Mouse (Mus musculus): ENCODE data around the gene Atrnl1. TPM values are rescaled to one million over a fixed set of nuclear protein-coding genes. Genes with fewer than 3 reads are reported as not detected.

Atrnl1 gene
- polyA plus RNA-seq, 1 experiment from 2014 or later, result 8.9 TPM

GRCm38 (mm10) chr19:57924856-57925255, 314.0 kb downstream of the Atrnl1 start:
- 77% methylated on average over 8 of the region's 8 CpGs for WGBS
- no peak for ATAC-seq (ENCODE audit: low FRiP score, low TSS enrichment)

GRCm38 (mm10) chr19:57925681-57926080, 314.8 kb downstream of the Atrnl1 start:
- 77% methylated on average over 10 of the region's 10 CpGs for WGBS
- H3K27ac ChIP-seq (ENCODE audit: low read length), result no peak overlapping the region

More at GRCm38 (mm10) chr19:57924856-57925255, 314.0 kb downstream of the Atrnl1 start:
- H3K36me3 ChIP-seq (ENCODE audit: insufficient read depth, low read length), result peaks cover 2% of the 10 kb centered on the region; the same call in 1 of the 2 replicates
- no peak overlapping the region for H3K27ac ChIP-seq (ENCODE audit: low read length)
- peaks cover 6% of the 10 kb centered on the region for H3K9me3 ChIP-seq (ENCODE audit: low read length)
- no peaks in the 10 kb centered on the region for H3K27me3 ChIP-seq (ENCODE audit: insufficient read depth, low read length)
- H3K9ac ChIP-seq (replicated peaks; ENCODE audit: low read length), result no peak overlapping the region
- no peaks in the 10 kb centered on the region for H3K4me1 ChIP-seq (ENCODE audit: insufficient read depth, low read length)
- no peak overlapping the region for H3K4me2 ChIP-seq (replicated peaks; ENCODE audit: low read depth, low read length)
- H3K4me3 ChIP-seq (ENCODE audit: low read length), result no peak overlapping the region

DNA sequence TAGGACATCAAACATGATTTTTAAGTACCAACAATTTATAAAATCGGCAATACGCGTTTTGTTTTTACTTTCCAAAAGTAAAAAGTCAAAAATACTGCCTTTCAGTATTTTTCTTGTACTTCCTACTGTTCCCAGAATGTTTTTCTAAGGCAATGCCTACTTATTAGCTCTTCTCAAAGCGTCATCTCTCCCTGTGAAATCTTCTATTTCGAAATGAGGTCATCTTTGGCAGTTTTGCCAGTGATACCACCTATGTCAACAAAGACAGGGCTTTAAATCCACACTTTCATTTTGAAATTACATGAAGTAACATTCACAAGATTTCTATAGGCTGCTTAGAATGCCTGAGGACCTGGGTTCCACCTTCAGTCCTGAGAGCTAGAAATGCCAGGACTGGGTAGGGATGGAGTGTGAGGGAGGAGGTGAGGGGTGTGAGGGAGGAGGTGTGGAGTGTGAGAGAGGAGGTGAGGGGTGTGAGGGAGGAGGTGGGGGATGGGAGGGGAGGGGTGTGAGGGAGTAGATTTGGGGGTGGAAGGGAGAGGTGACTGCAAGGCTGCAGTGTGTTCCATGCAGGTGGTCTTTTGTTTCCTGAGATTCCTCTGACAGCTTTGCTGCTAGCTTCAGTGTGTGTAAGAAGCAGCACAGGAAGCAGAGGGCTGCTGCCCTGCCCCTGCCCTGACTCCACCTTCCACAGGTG, 315.5 kb downstream of the Atrnl1 start:
- H3K36me3 ChIP-seq (ENCODE audit: insufficient read depth, low read length), result no peaks in the 10 kb centered on the region
- WGBS, result 85% methylated on average over 5 of the region's 5 CpGs
- H3K27ac ChIP-seq (ENCODE audit: low read length), result no peak overlapping the region
- H3K9ac ChIP-seq (replicated peaks; ENCODE audit: low read length), result no peak overlapping the region
- no peak overlapping the region for H3K4me3 ChIP-seq (ENCODE audit: low read length)
- peak; percentile 96 for ATAC-seq (ENCODE audit: low FRiP score, low TSS enrichment)
- H3K9me3 ChIP-seq (ENCODE audit: low read length), result no peaks in the 10 kb centered on the region
- H3K4me2 ChIP-seq (replicated peaks; ENCODE audit: low read depth, low read length), result no peak overlapping the region
- H3K27me3 ChIP-seq (ENCODE audit: insufficient read depth, low read length), result no peaks in the 10 kb centered on the region
- H3K4me1 ChIP-seq (ENCODE audit: insufficient read depth, low read length), result no peaks in the 10 kb centered on the region

More at GRCm38 (mm10) chr19:57925681-57926080, 314.8 kb downstream of the Atrnl1 start:
- Histone ChIP-seq H3K4me2 (replicated peaks; ENCODE audit: low read depth, low read length) (no peak overlapping the region), H3K27me3 (ENCODE audit: insufficient read depth, low read length) (no peaks in the 10 kb centered on the region), H3K4me1 (ENCODE audit: insufficient read depth, low read length) (no peaks in the 10 kb centered on the region), H3K9me3 (ENCODE audit: low read length) (peaks cover 2% of the 10 kb centered on the region), H3K36me3 (ENCODE audit: insufficient read depth, low read length) (peaks cover 2% of the 10 kb centered on the region; the same call in 1 of the 2 replicates), H3K4me3 (ENCODE audit: low read length) (no peak overlapping the region), H3K9ac (replicated peaks; ENCODE audit: low read length) (no peak overlapping the region)
- ATAC-seq (ENCODE audit: low FRiP score, low TSS enrichment), result no peak

DNA sequence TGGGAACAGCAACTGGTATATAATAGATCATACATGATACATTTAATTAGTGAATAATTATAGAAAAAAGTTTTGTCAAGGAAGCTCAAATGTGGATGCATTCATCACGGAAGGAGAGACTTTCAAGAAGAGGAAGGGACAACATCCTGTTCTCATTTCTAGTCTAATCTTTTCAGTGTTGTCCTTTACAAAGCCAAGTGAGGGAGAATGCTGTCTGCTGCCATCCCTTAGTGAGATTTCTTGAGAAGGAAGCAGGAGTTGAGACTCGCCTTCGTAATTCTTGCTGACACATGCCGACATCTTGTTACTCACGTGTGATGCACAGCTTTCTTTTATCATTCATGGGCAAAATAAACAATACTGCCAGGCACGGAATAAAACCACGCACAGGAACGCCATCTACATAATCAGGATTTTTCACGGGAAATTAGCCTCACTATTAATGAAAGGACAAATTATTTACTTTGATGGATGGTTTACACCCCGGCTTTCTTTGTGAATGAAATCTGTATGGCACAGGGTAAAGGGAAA, 316.2 kb downstream of the Atrnl1 start:
- H3K4me2 ChIP-seq (replicated peaks; ENCODE audit: low read depth, low read length), result no peak overlapping the region

DNA sequence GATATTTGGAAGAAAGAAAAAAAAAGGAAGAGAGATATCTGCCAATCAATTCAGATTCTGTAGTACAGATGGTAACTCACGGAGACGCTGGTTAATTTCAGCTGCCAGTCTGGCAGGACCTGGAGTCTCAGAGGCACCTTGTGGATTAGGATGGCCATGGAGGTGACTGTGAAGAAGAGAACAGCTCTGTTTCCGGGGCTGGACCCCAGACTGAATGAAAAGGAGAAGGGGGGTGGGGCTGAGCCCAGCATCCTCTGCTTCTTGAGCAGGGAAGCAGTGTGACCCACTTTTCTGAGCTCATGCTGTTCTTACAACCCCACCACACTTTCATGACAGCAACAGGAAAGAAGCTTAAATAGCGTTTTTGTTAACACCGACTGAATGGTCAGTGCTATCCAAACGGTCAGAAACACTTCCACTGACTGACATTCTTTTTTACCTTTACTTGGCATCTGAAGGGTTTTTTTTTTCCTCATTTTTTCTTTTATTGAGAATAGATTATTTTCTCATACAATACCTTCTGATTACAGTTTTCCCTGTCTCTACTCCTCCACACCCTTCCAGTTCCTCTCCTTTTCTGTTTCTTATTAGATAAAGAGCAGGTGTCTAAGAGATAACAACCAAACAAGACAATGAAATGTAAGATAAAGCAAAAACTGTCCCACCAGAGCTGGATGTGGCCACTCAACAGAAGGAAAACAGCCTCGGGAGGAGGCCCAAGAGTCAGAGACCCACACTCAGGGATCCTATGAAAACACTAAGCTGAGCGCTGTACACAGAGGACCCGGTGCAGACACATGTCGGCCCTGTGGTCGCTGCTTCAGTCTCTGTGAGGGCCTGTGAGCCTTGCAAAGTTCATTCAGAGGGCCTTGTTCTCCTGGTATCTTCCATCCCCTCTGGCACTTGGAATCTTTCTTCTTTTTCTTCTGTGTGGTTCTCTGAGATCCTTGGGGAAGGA, 317.0 kb downstream of the Atrnl1 start:
- no peak for ATAC-seq (ENCODE audit: low FRiP score, low TSS enrichment)

More for the DNA sequence above, 316.2 kb downstream of the Atrnl1 start:
- Histone ChIP-seq H3K4me1 (ENCODE audit: insufficient read depth, low read length) (no peaks in the 10 kb centered on the region), H3K9me3 (ENCODE audit: low read length) (no peaks in the 10 kb centered on the region), H3K27me3 (ENCODE audit: insufficient read depth, low read length) (no peaks in the 10 kb centered on the region), H3K9ac (replicated peaks; ENCODE audit: low read length) (no peak overlapping the region), H3K36me3 (ENCODE audit: insufficient read depth, low read length) (no peaks in the 10 kb centered on the region), H3K4me3 (ENCODE audit: low read length) (no peak overlapping the region), H3K27ac (ENCODE audit: low read length) (no peak overlapping the region)
- ATAC-seq (ENCODE audit: low FRiP score, low TSS enrichment), result no peak
- WGBS, result 38% methylated on average over 10 of the region's 10 CpGs

GRCm38 (mm10) chr19:57931626-57932025, 320.8 kb downstream of the Atrnl1 start:
- H3K27ac ChIP-seq (ENCODE audit: low read length), result no peak overlapping the region
- no peak for ATAC-seq (ENCODE audit: low FRiP score, low TSS enrichment)
- 99% methylated on average over 4 of the region's 4 CpGs for WGBS
- 0 out of 2 replicates have a peak, but pooled peaks cover 5% of the 10 kb centered on the region for H3K36me3 ChIP-seq (ENCODE audit: insufficient read depth, low read length)
- H3K4me3 ChIP-seq (ENCODE audit: low read length), result no peak overlapping the region
- no peaks in the 10 kb centered on the region for H3K27me3 ChIP-seq (ENCODE audit: insufficient read depth, low read length)
- H3K4me2 ChIP-seq (replicated peaks; ENCODE audit: low read depth, low read length), result no peak overlapping the region
- no peaks in the 10 kb centered on the region for H3K9me3 ChIP-seq (ENCODE audit: low read length)
- H3K4me1 ChIP-seq (ENCODE audit: insufficient read depth, low read length), result no peaks in the 10 kb centered on the region
- H3K9ac ChIP-seq (replicated peaks; ENCODE audit: low read length), result no peak overlapping the region

More for the DNA sequence above, 317.0 kb downstream of the Atrnl1 start:
- Histone ChIP-seq H3K4me3 (ENCODE audit: low read length) (no peak overlapping the region), H3K9ac (replicated peaks; ENCODE audit: low read length) (no peak overlapping the region), H3K36me3 (ENCODE audit: insufficient read depth, low read length) (no peaks in the 10 kb centered on the region), H3K27me3 (ENCODE audit: insufficient read depth, low read length) (no peaks in the 10 kb centered on the region), H3K4me2 (replicated peaks; ENCODE audit: low read depth, low read length) (no peak overlapping the region), H3K27ac (ENCODE audit: low read length) (no peak overlapping the region), H3K4me1 (ENCODE audit: insufficient read depth, low read length) (no peaks in the 10 kb centered on the region), H3K9me3 (ENCODE audit: low read length) (no peaks in the 10 kb centered on the region)
- 71% methylated on average over 11 of the region's 11 CpGs for WGBS

- Histone ChIP-seq H3K4me2 (replicated peaks; ENCODE audit: low read depth, low read length) (no peak overlapping the region), H3K9me3 (ENCODE audit: low read length) (no peaks in the 10 kb centered on the region), H3K9ac (replicated peaks; ENCODE audit: low read length) (no peak overlapping the region), H3K36me3 (ENCODE audit: insufficient read depth, low read length) (0 out of 2 replicates have a peak, but pooled peaks cover 8% of the 10 kb centered on the region), H3K27me3 (ENCODE audit: insufficient read depth, low read length) (no peaks in the 10 kb centered on the region), H3K4me1 (ENCODE audit: insufficient read depth, low read length) (no peaks in the 10 kb centered on the region), H3K27ac (ENCODE audit: low read length) (no peak overlapping the region), H3K4me3 (ENCODE audit: low read length) (no peak overlapping the region)
- 86% methylated on average over 3 of the region's 3 CpGs for WGBS
- ATAC-seq (ENCODE audit: low FRiP score, low TSS enrichment), result no peak
Observed at GRCm38 (mm10) chr19:57936865-57937264, 326.0 kb downstream of the Atrnl1 start.

- H3K4me2 ChIP-seq (replicated peaks; ENCODE audit: low read depth, low read length), result no peak overlapping the region
- WGBS, result 78% methylated on average over 1 of the region's 1 CpGs
- no peaks in the 10 kb centered on the region for H3K27me3 ChIP-seq (ENCODE audit: insufficient read depth, low read length)
- H3K4me1 ChIP-seq (ENCODE audit: insufficient read depth, low read length), result no peaks in the 10 kb centered on the region
- 0 out of 2 replicates have a peak, but pooled peaks cover 8% of the 10 kb centered on the region for H3K36me3 ChIP-seq (ENCODE audit: insufficient read depth, low read length)
- no peaks in the 10 kb centered on the region for H3K9me3 ChIP-seq (ENCODE audit: low read length)
- no peak overlapping the region for H3K4me3 ChIP-seq (ENCODE audit: low read length)
- no peak overlapping the region for H3K9ac ChIP-seq (replicated peaks; ENCODE audit: low read length)
- no peak for ATAC-seq (ENCODE audit: low FRiP score, low TSS enrichment)
- no peak overlapping the region for H3K27ac ChIP-seq (ENCODE audit: low read length)
Observed at GRCm38 (mm10) chr19:57939166-57939565, 328.3 kb downstream of the Atrnl1 start.

GRCm38 (mm10) chr19:57941529-57941928, 330.7 kb downstream of the Atrnl1 start:
- no peaks in the 10 kb centered on the region for H3K27me3 ChIP-seq (ENCODE audit: insufficient read depth, low read length)
- H3K4me2 ChIP-seq (replicated peaks; ENCODE audit: low read depth, low read length), result no peak overlapping the region
- H3K4me3 ChIP-seq (ENCODE audit: low read length), result no peak overlapping the region
- 73% methylated on average over 8 of the region's 8 CpGs for WGBS
- H3K36me3 ChIP-seq (ENCODE audit: insufficient read depth, low read length), result 0 out of 2 replicates have a peak, but pooled peaks cover 3% of the 10 kb centered on the region
- no peak overlapping the region for H3K27ac ChIP-seq (ENCODE audit: low read length)
- no peak overlapping the region for H3K9ac ChIP-seq (replicated peaks; ENCODE audit: low read length)
- no peak for ATAC-seq (ENCODE audit: low FRiP score, low TSS enrichment)
- H3K4me1 ChIP-seq (ENCODE audit: insufficient read depth, low read length), result no peaks in the 10 kb centered on the region
- H3K9me3 ChIP-seq (ENCODE audit: low read length), result no peaks in the 10 kb centered on the region

Data from kidney, embryonic 16.5 days (tissue).